Mouse (Mus musculus) thymus, adult 2 months (tissue): ENCODE measurements around the gene Mapkap1. TPM values are rescaled to one million over a fixed set of nuclear protein-coding genes. Genes with fewer than 3 reads are reported as not detected.

ENCODE experiments used
- DNase-seq: peaks from one replicate; pipeline ENCODE4 v3.0.0; 2021
- H3K27ac ChIP-seq: fragments of 200-500 bp; 2 replicates; pipeline ENCODE4 v1.5.1; 2012; ENCODE audit warnings: low read length, control low read depth; ENCODE audit not compliant: control insufficient read depth, insufficient read depth
- H3K27me3 ChIP-seq: fragments of 200-500 bp; 2 replicates; pipeline ENCODE4 v1.6.1; 2012; ENCODE audit warnings: mild to moderate bottlenecking, low read length, moderate library complexity, mixed read lengths; ENCODE audit not compliant: control insufficient read depth, insufficient read depth
- H3K36me3 ChIP-seq: fragments of 200-500 bp; 2 replicates; pipeline ENCODE4 v1.6.1; 2012; ENCODE audit warnings: mild to moderate bottlenecking, low read length, moderate library complexity; ENCODE audit not compliant: control insufficient read depth, insufficient read depth
- H3K4me1 ChIP-seq: fragments of 200-500 bp; replicated peaks from 2 replicates; pipeline ENCODE4 v1.6.1; 2012; ENCODE audit warnings: low read length; ENCODE audit not compliant: control insufficient read depth, insufficient read depth
- H3K4me3 ChIP-seq: fragments of 200-500 bp; 2 replicates; pipeline ENCODE4 v1.5.1; 2012; ENCODE audit warnings: mild to moderate bottlenecking, low read length, control low read depth, moderate library complexity; ENCODE audit not compliant: control insufficient read depth, insufficient read depth
- CTCF ChIP-seq: fragments of 200-500 bp; IDR thresholded peaks from 2 replicates; pipeline ENCODE4 v1.5.1; 2012; ENCODE audit warnings: mild to moderate bottlenecking, control low read depth, low read length, moderate library complexity, borderline replicate concordance; ENCODE audit not compliant: control insufficient read depth, poor library complexity, insufficient read depth; ENCODE audit errors: extremely low read depth
- POLR2A ChIP-seq: fragments of 200-500 bp; IDR thresholded peaks from 2 replicates; pipeline ENCODE4 v1.6.1; 2012; ENCODE audit warnings: mild to moderate bottlenecking, low read length, control low read depth, moderate library complexity; ENCODE audit not compliant: control insufficient read depth, poor library complexity, insufficient read depth; ENCODE audit errors: extremely low read depth
- WGBS: fragments of 180-500 bp; shearing (Covaris S2); methylation state at CpG from one replicate; pipeline ENCODE4 v1.1.7; 2018; 5-methylcytosine and 5-hydroxymethylcytosine counted together
- polyA plus RNA-seq: library from polyadenylated mRNA; depleted of rRNA; stranded (reverse); fragments of >200 nt; gene quantifications from 2 replicates; pipeline ENCODE4 v1.2.3, GENCODE M21; 2012

Mapkap1 gene
- polyA plus RNA-seq, 1 experiment = 42.6 TPM

DNA sequence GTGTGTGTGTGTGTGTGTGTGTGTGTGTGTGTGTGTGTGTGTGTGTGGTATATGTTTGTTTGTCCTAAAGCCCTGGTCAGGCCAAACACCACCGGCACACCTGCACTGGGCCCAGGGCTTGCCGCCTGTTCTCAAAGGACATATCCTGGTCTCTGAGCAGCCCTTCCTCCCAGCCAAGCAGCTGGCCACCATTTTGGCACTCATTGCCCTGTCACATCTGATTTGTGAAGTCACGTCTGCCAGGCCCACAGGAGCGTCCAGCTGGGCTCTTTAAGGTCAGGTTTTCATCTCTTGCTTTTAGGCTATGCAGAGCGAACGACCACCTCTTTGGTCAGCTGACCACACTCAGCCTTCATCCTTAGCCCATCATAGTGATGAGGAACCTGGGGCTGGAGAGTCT lies 223.9 kb downstream of the Mapkap1 start:
- no peak for DNase-seq
- no peak for TF ChIP-seq POLR2A

DNA sequence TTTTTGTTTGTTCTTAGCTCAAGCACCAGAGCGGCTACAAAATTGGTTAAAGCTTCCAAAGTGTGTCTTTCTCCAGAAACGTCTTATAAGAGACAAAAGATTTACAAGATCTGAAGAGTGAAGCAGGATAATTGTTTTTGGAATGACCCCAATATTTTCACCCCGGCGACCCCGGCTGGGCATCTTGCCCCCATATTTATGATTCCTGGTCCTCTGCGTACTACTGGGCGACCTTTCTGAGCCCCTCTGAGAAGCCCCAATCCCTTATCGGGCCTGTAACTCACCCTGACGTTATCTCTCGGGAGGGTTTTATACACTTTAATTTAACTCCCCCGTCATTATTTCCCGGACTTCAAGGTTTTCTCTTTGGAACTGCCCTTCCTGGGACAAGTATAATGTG lies 225.5 kb downstream of the Mapkap1 start:
- no peak overlapping the region for H3K27ac ChIP-seq
- no peaks in the 10 kb centered on the region for H3K27me3 ChIP-seq
- H3K4me3 ChIP-seq = no peak overlapping the region
- whole genome bisulfite sequencing = 95% methylated on average over 12 of the region's 12 CpGs
- no peaks in the 10 kb centered on the region for H3K36me3 ChIP-seq
- TF ChIP-seq POLR2A (no peak), CTCF (no peak)
- no peaks in the 10 kb centered on the region; the same call in 1 of the 2 replicates for H3K4me1 ChIP-seq
- DNase-seq = no peak

More for the DNA sequence above, 223.9 kb downstream of the Mapkap1 start:
- no peaks in the 10 kb centered on the region for H3K36me3 ChIP-seq
- WGBS = 95% methylated on average over 6 of the region's 6 CpGs
- H3K4me1 ChIP-seq = no peaks in the 10 kb centered on the region; the same call in 1 of the 2 replicates
- H3K27ac ChIP-seq = no peak overlapping the region
- no peaks in the 10 kb centered on the region for H3K27me3 ChIP-seq
- H3K4me3 ChIP-seq = no peak overlapping the region

DNA sequence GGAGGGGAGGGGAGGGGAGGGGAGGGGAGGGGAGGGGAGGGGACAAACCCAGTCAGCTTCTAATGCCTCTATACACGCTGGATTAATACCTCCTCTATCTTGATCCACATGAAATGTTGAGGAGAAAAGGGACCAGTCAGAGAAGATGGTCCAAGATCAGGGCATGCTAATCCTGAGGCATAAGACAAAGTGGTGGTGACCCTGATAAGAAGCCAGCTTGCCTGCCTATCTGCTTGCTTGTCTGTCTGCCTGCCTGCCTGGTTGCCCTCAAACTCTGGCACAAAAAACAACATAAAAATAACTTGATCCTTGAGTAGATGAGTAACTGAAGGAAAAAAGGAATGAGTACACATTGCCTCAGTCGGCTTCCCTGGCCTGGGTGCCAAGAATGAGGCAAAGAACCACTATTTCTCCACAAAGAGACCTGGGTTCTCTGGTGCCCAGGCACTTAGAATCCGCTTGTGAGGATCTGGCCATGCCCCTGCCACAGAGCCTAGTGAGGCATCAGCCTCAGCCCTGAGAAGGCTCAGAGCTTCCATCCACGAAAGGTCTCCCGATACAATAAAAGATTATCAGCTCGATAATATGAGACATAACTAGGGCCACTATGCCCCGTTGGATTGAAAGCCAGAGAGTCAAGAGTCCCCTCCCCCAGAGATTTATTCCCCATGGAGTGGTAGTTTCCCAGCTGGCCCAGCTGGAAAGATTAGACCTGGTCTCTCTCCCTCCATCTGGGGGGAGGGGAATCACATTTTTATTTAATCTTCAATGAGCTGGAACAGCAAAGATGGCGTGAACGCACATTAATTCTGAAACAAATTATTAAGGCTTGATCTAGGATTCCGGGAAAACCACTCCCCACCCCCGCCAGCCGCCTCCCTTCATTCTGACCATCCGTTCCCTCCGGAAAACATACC lies 228.9 kb downstream of the Mapkap1 start:
- WGBS = 93% methylated on average over 14 of the region's 14 CpGs
- peaks cover 7% of the 10 kb centered on the region; the same call in 1 of the 2 replicates for H3K4me1 ChIP-seq
- no peaks in the 10 kb centered on the region for H3K36me3 ChIP-seq
- no peak for DNase-seq
- H3K27me3 ChIP-seq = no peaks in the 10 kb centered on the region
- no peak overlapping the region for H3K27ac ChIP-seq
- no peak overlapping the region for H3K4me3 ChIP-seq
- no peak for TF ChIP-seq CTCF
- TF ChIP-seq POLR2A = no peak

- WGBS = 7% methylated on average over 37 of the region's 37 CpGs
- no peaks in the 10 kb centered on the region for H3K36me3 ChIP-seq
- TF ChIP-seq CTCF = peak; percentile 79; the same call in 1 of the 2 replicates
- TF ChIP-seq POLR2A = no peak
- peaks cover 7% of the 10 kb centered on the region; the same call in 1 of the 2 replicates for H3K4me1 ChIP-seq
- H3K4me3 ChIP-seq = peak overlapping the region; percentile 52
- DNase-seq = peak; percentile 90
- H3K27ac ChIP-seq = no peak overlapping the region
- H3K27me3 ChIP-seq = no peaks in the 10 kb centered on the region
Observed at GRCm38 (mm10) chr2:34638955-34639650, 232.5 kb downstream of the Mapkap1 start.

DNA sequence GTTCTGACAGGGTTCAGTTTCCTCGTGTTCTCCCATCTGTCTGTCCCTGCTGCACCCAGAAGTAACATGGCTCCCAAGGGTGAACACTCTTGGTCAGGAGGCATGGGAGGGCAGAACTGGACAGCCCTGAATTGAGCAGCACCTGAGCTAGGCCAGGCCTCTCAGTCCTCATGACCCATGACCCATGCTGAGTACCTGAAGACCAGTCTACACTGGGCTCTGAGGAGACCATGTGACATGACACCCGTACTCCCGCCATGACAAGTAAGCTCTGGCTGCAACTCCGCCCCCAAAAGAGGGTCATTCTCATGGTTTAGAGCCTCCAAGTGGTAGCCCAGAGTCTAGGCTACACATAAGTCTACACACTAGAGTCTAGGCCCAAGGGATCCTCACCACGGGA lies 233.2 kb downstream of the Mapkap1 start:
- Histone ChIP-seq H3K4me3 (no peak overlapping the region), H3K27ac (no peak overlapping the region), H3K36me3 (no peaks in the 10 kb centered on the region), H3K27me3 (no peaks in the 10 kb centered on the region), H3K4me1 (peaks cover 7% of the 10 kb centered on the region; the same call in 1 of the 2 replicates)
- DNase-seq = no peak
- 61% methylated on average over 5 of the region's 5 CpGs for WGBS
- TF ChIP-seq CTCF = no peak

DNA sequence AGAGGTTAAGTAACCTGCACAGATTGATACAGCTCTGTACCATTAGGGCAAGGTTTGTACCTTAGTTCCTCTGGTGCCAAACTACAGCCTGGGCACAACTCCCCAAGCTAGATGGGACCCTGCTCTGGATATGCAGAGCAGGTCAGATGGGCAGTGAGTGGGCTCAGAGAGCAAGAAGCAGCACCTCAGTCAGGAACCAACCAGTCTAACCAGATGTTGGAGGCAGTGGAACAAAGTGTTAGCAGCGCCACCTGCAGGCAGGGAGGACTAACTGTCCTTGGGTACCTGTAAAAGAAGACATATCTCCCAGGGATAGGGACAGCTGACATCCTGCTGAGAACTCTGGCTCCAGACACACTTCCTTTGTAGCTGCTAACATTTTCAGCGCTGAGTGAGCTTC lies 235.8 kb downstream of the Mapkap1 start:
- Histone ChIP-seq H3K4me3 (no peak overlapping the region), H3K27ac (no peak overlapping the region), H3K27me3 (no peaks in the 10 kb centered on the region), H3K4me1 (peaks cover 11% of the 10 kb centered on the region), H3K36me3 (no peaks in the 10 kb centered on the region)
- peak; percentile 69 for DNase-seq
- TF ChIP-seq CTCF = peak; percentile 76; the same call in 1 of the 2 replicates
- no peak for TF ChIP-seq POLR2A
- WGBS = 67% methylated on average over 2 of the region's 2 CpGs
